Mouse (Mus musculus): Measurements from ENCODE around the gene Pappa2. TPM values are rescaled to one million over a fixed set of nuclear protein-coding genes. Genes with fewer than 3 reads are reported as not detected.

The Pappa2 gene
- polyA plus RNA-seq, 1 experiment from 2014 or later: 0.71 TPM

- H3K27ac ChIP-seq: no peak overlapping the region
- no peak for ATAC-seq (replicated peaks; ENCODE audit: low FRiP score)
- no peaks in the 10 kb centered on the region for H3K9me3 ChIP-seq (replicated peaks)
- 69% methylated on average over 6 of the region's 6 CpGs for WGBS
- H3K27me3 ChIP-seq: no peaks in the 10 kb centered on the region
- H3K9ac ChIP-seq: no peak overlapping the region
- no peak overlapping the region for H3K4me2 ChIP-seq
- no peaks in the 10 kb centered on the region for H3K36me3 ChIP-seq
- no peaks in the 10 kb centered on the region for H3K4me1 ChIP-seq
- H3K4me3 ChIP-seq (replicated peaks): no peak overlapping the region
Measured at GRCm38 (mm10) chr1:158740161-158740766, 240.0 kb downstream of the Pappa2 start.

- Histone ChIP-seq H3K27ac (no peak overlapping the region), H3K36me3 (no peaks in the 10 kb centered on the region), H3K4me3 (replicated peaks) (no peak overlapping the region), H3K4me2 (no peak overlapping the region), H3K9ac (no peak overlapping the region), H3K4me1 (no peaks in the 10 kb centered on the region), H3K9me3 (replicated peaks) (no peaks in the 10 kb centered on the region), H3K27me3 (no peaks in the 10 kb centered on the region)
- ATAC-seq (replicated peaks; ENCODE audit: low FRiP score): no peak
- 38% methylated on average over 5 of the region's 5 CpGs for WGBS
Measured at GRCm38 (mm10) chr1:158739132-158739919, 241.0 kb downstream of the Pappa2 start.

GRCm38 (mm10) chr1:158732868-158733496 lies 247.3 kb downstream of the Pappa2 start:
- no peak overlapping the region for H3K4me3 ChIP-seq (replicated peaks)
- ATAC-seq (replicated peaks; ENCODE audit: low FRiP score): no peak

GRCm38 (mm10) chr1:158713301-158714095 lies 266.8 kb downstream of the Pappa2 start:
- no peaks in the 10 kb centered on the region for H3K9me3 ChIP-seq (replicated peaks)
- no peak overlapping the region for H3K4me3 ChIP-seq (replicated peaks)
- no peak overlapping the region for H3K9ac ChIP-seq
- no peak overlapping the region for H3K4me2 ChIP-seq
- no peaks in the 10 kb centered on the region for H3K4me1 ChIP-seq
- no peaks in the 10 kb centered on the region for H3K36me3 ChIP-seq
- 33% methylated on average over 5 of the region's 5 CpGs for WGBS
- peak; percentile 67; the same call in 1 of the 2 replicates for ATAC-seq (replicated peaks; ENCODE audit: low FRiP score)
- H3K27me3 ChIP-seq: no peaks in the 10 kb centered on the region
- H3K27ac ChIP-seq: no peak overlapping the region

More at GRCm38 (mm10) chr1:158732868-158733496, 247.3 kb downstream of the Pappa2 start:
- Histone ChIP-seq H3K4me2 (no peak overlapping the region), H3K27ac (no peak overlapping the region), H3K9me3 (replicated peaks) (no peaks in the 10 kb centered on the region), H3K9ac (no peak overlapping the region), H3K4me1 (no peaks in the 10 kb centered on the region), H3K27me3 (no peaks in the 10 kb centered on the region), H3K36me3 (no peaks in the 10 kb centered on the region)
- WGBS: 65% methylated on average over 4 of the region's 4 CpGs

GRCm38 (mm10) chr1:158701336-158701735 lies 279.0 kb downstream of the Pappa2 start:
- Histone ChIP-seq H3K4me3 (replicated peaks) (no peak overlapping the region), H3K4me2 (no peak overlapping the region), H3K27ac (no peak overlapping the region), H3K9ac (no peak overlapping the region), H3K36me3 (no peaks in the 10 kb centered on the region), H3K27me3 (no peaks in the 10 kb centered on the region), H3K4me1 (no peaks in the 10 kb centered on the region), H3K9me3 (replicated peaks) (no peaks in the 10 kb centered on the region)
- no peak for ATAC-seq (replicated peaks; ENCODE audit: low FRiP score)
- 86% methylated on average over 1 of the region's 1 CpGs for WGBS

- Histone ChIP-seq H3K27me3 (no peaks in the 10 kb centered on the region), H3K27ac (no peak overlapping the region), H3K4me1 (no peaks in the 10 kb centered on the region), H3K9me3 (replicated peaks) (no peaks in the 10 kb centered on the region), H3K36me3 (no peaks in the 10 kb centered on the region), H3K4me2 (no peak overlapping the region), H3K9ac (no peak overlapping the region), H3K4me3 (replicated peaks) (no peak overlapping the region)
- ATAC-seq (replicated peaks; ENCODE audit: low FRiP score): no peak
- 75% methylated on average over 2 of the region's 2 CpGs for WGBS
Measured at GRCm38 (mm10) chr1:158700147-158700546, 280.1 kb downstream of the Pappa2 start.

- H3K9ac ChIP-seq: no peak overlapping the region
- no peaks in the 10 kb centered on the region for H3K36me3 ChIP-seq
- no peaks in the 10 kb centered on the region for H3K4me1 ChIP-seq
- no peak for ATAC-seq (replicated peaks; ENCODE audit: low FRiP score)
- no peak overlapping the region for H3K4me2 ChIP-seq
- H3K9me3 ChIP-seq (replicated peaks): no peaks in the 10 kb centered on the region
- H3K27ac ChIP-seq: no peak overlapping the region
- H3K27me3 ChIP-seq: no peaks in the 10 kb centered on the region
- WGBS: 91% methylated on average over 2 of the region's 2 CpGs
- H3K4me3 ChIP-seq (replicated peaks): no peak overlapping the region
Measured at GRCm38 (mm10) chr1:158699276-158699675, 281.0 kb downstream of the Pappa2 start.

- Histone ChIP-seq H3K9ac (no peak overlapping the region), H3K4me3 (replicated peaks) (no peak overlapping the region), H3K9me3 (replicated peaks) (no peaks in the 10 kb centered on the region), H3K36me3 (no peaks in the 10 kb centered on the region), H3K27me3 (no peaks in the 10 kb centered on the region), H3K27ac (no peak overlapping the region), H3K4me2 (no peak overlapping the region), H3K4me1 (no peaks in the 10 kb centered on the region)
- no peak for ATAC-seq (replicated peaks; ENCODE audit: low FRiP score)
- 90% methylated on average over 10 of the region's 10 CpGs for WGBS
Measured at GRCm38 (mm10) chr1:158697859-158698569, 282.3 kb downstream of the Pappa2 start.

GRCm38 (mm10) chr1:158697423-158697822 lies 282.9 kb downstream of the Pappa2 start:
- no peak for ATAC-seq (replicated peaks; ENCODE audit: low FRiP score)
- Histone ChIP-seq H3K4me2 (no peak overlapping the region), H3K9ac (no peak overlapping the region), H3K36me3 (no peaks in the 10 kb centered on the region), H3K27ac (no peak overlapping the region), H3K9me3 (replicated peaks) (no peaks in the 10 kb centered on the region), H3K4me3 (replicated peaks) (no peak overlapping the region), H3K4me1 (no peaks in the 10 kb centered on the region), H3K27me3 (no peaks in the 10 kb centered on the region)
- 66% methylated on average over 3 of the region's 3 CpGs for WGBS

GRCm38 (mm10) chr1:158687726-158688125 lies 292.6 kb downstream of the Pappa2 start:
- H3K9ac ChIP-seq: no peak overlapping the region
- H3K27ac ChIP-seq: no peak overlapping the region
- no peaks in the 10 kb centered on the region for H3K36me3 ChIP-seq
- no peaks in the 10 kb centered on the region for H3K9me3 ChIP-seq (replicated peaks)
- WGBS: 60% methylated on average over 1 of the region's 1 CpGs
- H3K4me1 ChIP-seq: no peaks in the 10 kb centered on the region
- no peak overlapping the region for H3K4me2 ChIP-seq
- no peak for ATAC-seq (replicated peaks; ENCODE audit: low FRiP score)
- H3K4me3 ChIP-seq (replicated peaks): no peak overlapping the region
- H3K27me3 ChIP-seq: no peaks in the 10 kb centered on the region

- Histone ChIP-seq H3K9ac (no peak overlapping the region), H3K9me3 (replicated peaks) (no peaks in the 10 kb centered on the region), H3K27me3 (no peaks in the 10 kb centered on the region), H3K27ac (no peak overlapping the region), H3K4me2 (no peak overlapping the region), H3K4me3 (replicated peaks) (no peak overlapping the region), H3K4me1 (no peaks in the 10 kb centered on the region), H3K36me3 (no peaks in the 10 kb centered on the region)
- WGBS: 39% methylated on average over 3 of the region's 3 CpGs
- peak; percentile 81 for ATAC-seq (replicated peaks; ENCODE audit: low FRiP score)
Measured at GRCm38 (mm10) chr1:158669971-158670592, 310.2 kb downstream of the Pappa2 start.
